Mouse (Mus musculus) thymus, adult 2 months (tissue): ENCODE measurements around the gene Fam243.

Experiments
- CTCF ChIP-seq: fragments of 200-500 bp; IDR thresholded peaks from 2 replicates; pipeline ENCODE4 v1.5.1; 2012; ENCODE audit warnings: mild to moderate bottlenecking, control low read depth, low read length, moderate library complexity, borderline replicate concordance; ENCODE audit not compliant: control insufficient read depth, poor library complexity, insufficient read depth; ENCODE audit errors: extremely low read depth
- POLR2A ChIP-seq: fragments of 200-500 bp; IDR thresholded peaks from 2 replicates; pipeline ENCODE4 v1.6.1; 2012; ENCODE audit warnings: mild to moderate bottlenecking, low read length, control low read depth, moderate library complexity; ENCODE audit not compliant: control insufficient read depth, poor library complexity, insufficient read depth; ENCODE audit errors: extremely low read depth

- TF ChIP-seq CTCF = no peak
- no peak for TF ChIP-seq POLR2A
Measured at GRCm38 (mm10) chr16:92275526-92275925, 45.7 kb downstream of the Fam243 start.
